Mouse (Mus musculus): ENCODE results near the gene Asb17.
A peak's percentile ranks its signal among the peaks of the same experiment; 100 is the strongest.
"Not testable (repeated sequence)": the region's sequence is repeated elsewhere in the genome, so short reads cannot be mapped to it uniquely, and the experiment has no call there.

The Asb17 gene

GRCm38 (mm10) chr3:153844030-153844429 lies at the start of gene Asb17:
TSS of gene Asb17 (plus strand) at chr3:153844209.
- no peak for DNase-seq (ENCODE audit: low spot score)

GRCm38 (mm10) chr3:153797574-153797973 lies 46.4 kb upstream of the Asb17 start:
- DNase-seq (ENCODE audit: low spot score), result no peak

GRCm38 (mm10) chr3:153799603-153800002 lies 44.4 kb upstream of the Asb17 start:
- DNase-seq (ENCODE audit: low spot score), result no peak

GRCm38 (mm10) chr3:153800690-153801089 lies 43.3 kb upstream of the Asb17 start:
- DNase-seq (ENCODE audit: low spot score), result no peak

- DNase-seq (ENCODE audit: low spot score), result no peak
Measured at GRCm38 (mm10) chr3:153801541-153801940, 42.5 kb upstream of the Asb17 start.

GRCm38 (mm10) chr3:153802640-153803039 lies 41.4 kb upstream of the Asb17 start:
- no peak for DNase-seq (ENCODE audit: low spot score)

GRCm38 (mm10) chr3:153804032-153804431 lies 40.0 kb upstream of the Asb17 start:
- no peak for DNase-seq (ENCODE audit: low spot score)

GRCm38 (mm10) chr3:153806077-153806772 lies 37.8 kb upstream of the Asb17 start:
- peak; percentile 94 for DNase-seq (ENCODE audit: low spot score)

GRCm38 (mm10) chr3:153806773-153807443 lies 37.1 kb upstream of the Asb17 start:
- DNase-seq (ENCODE audit: low spot score), result no peak

- DNase-seq (ENCODE audit: low spot score), result no peak
Measured at GRCm38 (mm10) chr3:153807444-153808149, 36.4 kb upstream of the Asb17 start.

- no peak for DNase-seq (ENCODE audit: low spot score)
Measured at GRCm38 (mm10) chr3:153808406-153808805, 35.6 kb upstream of the Asb17 start.

GRCm38 (mm10) chr3:153814026-153814425 lies 30.0 kb upstream of the Asb17 start:
- DNase-seq (ENCODE audit: low spot score), result no peak

GRCm38 (mm10) chr3:153817376-153817890 lies 26.6 kb upstream of the Asb17 start:
- no peak for DNase-seq (ENCODE audit: low spot score)

- DNase-seq (ENCODE audit: low spot score), result no peak
Measured at GRCm38 (mm10) chr3:153818723-153819122, 25.3 kb upstream of the Asb17 start.

GRCm38 (mm10) chr3:153819438-153819837 lies 24.6 kb upstream of the Asb17 start:
- DNase-seq (ENCODE audit: low spot score), result no peak

- DNase-seq (ENCODE audit: low spot score), result no peak
Measured at GRCm38 (mm10) chr3:153823671-153824515, 20.1 kb upstream of the Asb17 start.

GRCm38 (mm10) chr3:153825197-153825596 lies 18.8 kb upstream of the Asb17 start:
- no peak for DNase-seq (ENCODE audit: low spot score)

- DNase-seq (ENCODE audit: low spot score), result no peak
Measured at GRCm38 (mm10) chr3:153826616-153827015, 17.4 kb upstream of the Asb17 start.

- DNase-seq (ENCODE audit: low spot score), result not testable (repeated sequence)
Measured at GRCm38 (mm10) chr3:153829788-153830187, 14.2 kb upstream of the Asb17 start.

- DNase-seq (ENCODE audit: low spot score), result peak; percentile 18
Measured at GRCm38 (mm10) chr3:153831014-153831872, 12.8 kb upstream of the Asb17 start.

Data from testis, postnatal 10 days (tissue).